Mouse (Mus musculus): Measurements from ENCODE around the gene Swi5. TPM values are rescaled to one million over a fixed set of nuclear protein-coding genes. Genes with fewer than 3 reads are reported as not detected.

Swi5 gene
- total and polyA plus RNA-seq, 3 experiments = 371 to 480 TPM; not detected in 1

DNA sequence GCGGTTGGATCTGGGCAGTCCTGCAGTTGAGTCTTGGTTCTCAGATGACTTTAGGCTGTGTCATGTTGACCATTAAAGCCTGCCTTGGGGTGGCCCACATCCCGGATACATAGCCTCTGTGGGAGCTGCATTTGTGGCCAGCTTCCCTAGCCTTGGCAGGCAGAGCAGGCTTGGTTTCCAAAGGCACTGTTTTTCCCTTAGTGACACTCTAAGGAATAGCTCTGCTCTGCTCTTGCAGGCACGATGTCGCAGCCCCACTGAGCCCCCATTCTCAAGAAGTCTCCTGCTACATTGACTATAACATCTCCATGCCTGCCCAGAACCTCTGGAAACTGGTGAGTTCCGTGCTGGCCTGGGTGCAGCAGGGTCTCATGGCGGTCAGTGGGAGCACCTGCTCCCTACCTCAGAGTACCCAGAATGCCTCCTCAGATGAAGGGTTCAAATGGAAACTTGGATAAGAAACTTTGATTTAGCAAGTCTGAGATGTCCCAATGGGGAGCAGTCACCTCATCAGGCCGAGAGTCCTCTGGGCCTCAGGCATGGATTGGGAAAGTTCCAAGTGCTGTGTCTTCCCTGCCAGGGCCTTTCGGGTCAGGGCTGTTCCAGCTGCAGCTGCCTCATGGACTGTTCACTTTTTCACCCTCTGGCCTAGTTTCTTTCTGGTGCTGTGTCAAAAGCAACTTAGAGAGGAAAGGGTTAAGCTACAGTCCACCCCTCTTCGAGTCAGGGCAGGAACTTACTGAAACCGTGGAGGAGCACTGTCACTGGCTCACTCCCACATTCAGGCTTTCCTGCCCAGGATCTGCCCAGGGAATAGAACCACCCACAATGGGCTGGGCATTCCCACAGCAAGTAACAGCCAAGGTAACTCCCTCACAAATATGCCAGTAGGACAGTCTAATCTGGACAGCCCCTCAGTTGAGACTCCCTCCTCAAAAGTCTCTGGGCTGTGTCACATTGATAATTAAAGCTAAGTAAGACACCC, 39.2 kb downstream of the Swi5 start:
- H3K9me3 ChIP-seq (replicated peaks; ENCODE audit: insufficient read depth, low read length) = no peaks in the 10 kb centered on the region
- H3K27ac ChIP-seq (ENCODE audit: control insufficient read depth, low read depth, low read length) = no peak overlapping the region
- H3K4me3 ChIP-seq (ENCODE audit: control insufficient read depth in 1 of 2, insufficient read depth in 1 of 2, low read depth in 2 of 2, low read length in 2 of 2) = no peak overlapping the region
- peaks cover 0 to 6% of the 10 kb centered on the region in 2 experiments; a peak in 2 of 4 replicates for H3K36me3 ChIP-seq (ENCODE audit: control insufficient read depth in 1 of 2, insufficient read depth in 2 of 2, low read length in 2 of 2)
- no peaks in the 10 kb centered on the region for H3K79me2 ChIP-seq (ENCODE audit: control insufficient read depth, insufficient read depth, low read length, poor library complexity)
- TF ChIP-seq ETS1 (IDR thresholded peaks at IDR 0.05; ENCODE audit: low read depth, low read length) = no peak
- no peak for TF ChIP-seq CHD2 (IDR thresholded peaks at IDR 0.05; ENCODE audit: low read length)
- TF ChIP-seq ELF1 (IDR thresholded peaks at IDR 0.05; ENCODE audit: low read depth, low read length) = no peak
- TF ChIP-seq GABPA (IDR thresholded peaks at IDR 0.05; ENCODE audit: low read depth, low read length) = no peak
- no peak for TF ChIP-seq GATA1 (IDR thresholded peaks at IDR 0.05; ENCODE audit: low read depth, low read length)
- TF ChIP-seq MYB (IDR thresholded peaks at IDR 0.05; ENCODE audit: low read depth, low read length) = no peak
- TF ChIP-seq RCOR1 (IDR thresholded peaks at IDR 0.05; ENCODE audit: low read depth, low read length) = no peak
- DNase-seq (ENCODE audit: low read depth, low spot score) = no peak
- H3K27me3 ChIP-seq (ENCODE audit: control insufficient read depth in 1 of 2, insufficient read depth in 2 of 2, low read length in 2 of 2) = no peaks in the 10 kb centered on the region
- H3K4me1 ChIP-seq (ENCODE audit: control insufficient read depth in 1 of 2, insufficient read depth in 2 of 2, low read length in 2 of 2) = no peaks in the 10 kb centered on the region; a peak in 1 of 4 replicates
- H3K9ac ChIP-seq (ENCODE audit: control insufficient read depth, low read depth, low read length, poor library complexity, severe bottlenecking) = no peak overlapping the region

DNA sequence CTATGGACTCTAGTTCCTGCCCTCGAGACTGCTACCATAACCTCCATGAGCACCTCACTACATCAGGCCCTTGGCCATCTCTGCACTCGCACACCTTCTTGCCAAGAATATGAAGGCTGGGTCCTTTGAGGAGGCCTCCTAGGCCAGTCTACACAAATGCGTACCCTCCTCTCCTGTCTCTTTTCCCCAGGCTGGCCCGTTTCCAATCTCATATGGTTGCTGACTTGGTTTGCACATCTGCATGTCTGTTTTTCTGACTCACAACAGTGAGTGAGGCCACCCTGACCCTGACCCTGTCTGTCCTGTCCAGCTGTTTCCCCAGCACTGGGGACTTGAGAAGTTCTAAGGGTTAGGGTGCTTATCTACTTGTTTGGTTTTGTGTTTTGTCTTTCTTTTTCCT, 41.1 kb downstream of the Swi5 start:
- DNase-seq (ENCODE audit: low read depth, low spot score) = no peak
- no peaks in the 10 kb centered on the region for H3K27me3 ChIP-seq (ENCODE audit: control insufficient read depth in 1 of 2, insufficient read depth in 2 of 2, low read length in 2 of 2)
- TF ChIP-seq CHD2 (IDR thresholded peaks at IDR 0.05; ENCODE audit: low read length) (no peak), MAZ (IDR thresholded peaks at IDR 0.05; ENCODE audit: low read depth, low read length) (no peak)
- no peaks in the 10 kb centered on the region; a peak in 1 of 4 replicates for H3K4me1 ChIP-seq (ENCODE audit: control insufficient read depth in 1 of 2, insufficient read depth in 2 of 2, low read length in 2 of 2)
- no peaks in the 10 kb centered on the region for H3K9me3 ChIP-seq (replicated peaks; ENCODE audit: insufficient read depth, low read length)
- H3K36me3 ChIP-seq (ENCODE audit: control insufficient read depth in 1 of 2, insufficient read depth in 2 of 2, low read length in 2 of 2) = peaks cover 0 to 8% of the 10 kb centered on the region in 2 experiments; a peak in 2 of 4 replicates
- H3K4me3 ChIP-seq (ENCODE audit: control insufficient read depth in 1 of 2, insufficient read depth in 1 of 2, low read depth in 2 of 2, low read length in 2 of 2) = no peak overlapping the region
- no peak overlapping the region for H3K27ac ChIP-seq (ENCODE audit: control insufficient read depth, low read depth, low read length)
- H3K9ac ChIP-seq (ENCODE audit: control insufficient read depth, low read depth, low read length, poor library complexity, severe bottlenecking) = no peak overlapping the region
- no peaks in the 10 kb centered on the region for H3K79me2 ChIP-seq (ENCODE audit: control insufficient read depth, insufficient read depth, low read length, poor library complexity)

DNA sequence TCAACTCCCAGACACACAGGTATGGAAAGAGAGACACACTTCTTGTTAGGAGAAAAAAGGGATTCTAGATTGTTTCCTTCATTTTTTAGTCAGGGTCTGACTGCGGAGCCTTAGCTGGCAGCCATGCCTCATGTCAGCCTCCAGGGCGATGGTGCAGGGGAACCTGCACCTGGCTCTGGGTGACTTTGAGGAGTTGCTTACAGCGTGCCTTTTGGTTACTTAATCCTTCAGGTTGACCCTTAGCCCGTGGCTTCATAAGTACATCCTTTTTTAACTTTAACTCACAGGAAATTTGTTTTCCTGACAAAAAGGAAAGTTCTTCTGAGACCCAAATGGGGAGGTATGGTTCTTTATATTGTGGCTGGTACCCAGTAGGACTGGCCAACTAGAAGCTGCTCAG, 44.9 kb downstream of the Swi5 start:
- TF ChIP-seq MAZ (IDR thresholded peaks at IDR 0.05; ENCODE audit: low read depth, low read length) = no peak
- TF ChIP-seq MEF2A (IDR thresholded peaks at IDR 0.05; ENCODE audit: extremely low read depth, insufficient replicate concordance, low read depth, low read length, poor library complexity, severe bottlenecking) = no peak
- TF ChIP-seq ELF1 (IDR thresholded peaks at IDR 0.05; ENCODE audit: low read depth, low read length) = no peak
- no peak for TF ChIP-seq MAX (IDR thresholded peaks at IDR 0.05; ENCODE audit: low read length)
- TF ChIP-seq TAL1 (IDR thresholded peaks at IDR 0.05; ENCODE audit: low read length) = no peak
- no peak for TF ChIP-seq POLR2AphosphoS2 (IDR thresholded peaks at IDR 0.05; ENCODE audit: low read length)
- TF ChIP-seq TBP (IDR thresholded peaks at IDR 0.05; ENCODE audit: low read depth, low read length) = no peak
- no peak for TF ChIP-seq MXI1 (IDR thresholded peaks at IDR 0.05; ENCODE audit: low read depth, low read length)
- no peak for TF ChIP-seq GATA1 (IDR thresholded peaks at IDR 0.05; ENCODE audit: low read depth, low read length)
- no peak for TF ChIP-seq ZC3H11A (IDR thresholded peaks at IDR 0.05; ENCODE audit: low read depth, low read length)
- TF ChIP-seq CTCF (IDR thresholded peaks at IDR 0.05 in 2 of 3, conservative IDR thresholded peaks at IDR 0.05 in 1 of 3; ENCODE audit: control insufficient read depth in 1 of 3, insufficient read depth in 1 of 3, low read depth in 2 of 3, low read length in 3 of 3, poor library complexity in 1 of 3, severe bottlenecking in 1 of 3) = no peak
- no peak for TF ChIP-seq KAT2A (conservative IDR thresholded peaks at IDR 0.05; ENCODE audit: low read depth, low read length)
- Histone ChIP-seq H3K79me2 (ENCODE audit: control insufficient read depth, insufficient read depth, low read length, poor library complexity) (no peaks in the 10 kb centered on the region), H3K4me1 (ENCODE audit: control insufficient read depth in 1 of 2, insufficient read depth in 2 of 2, low read length in 2 of 2) (peaks cover 11 to 15% of the 10 kb centered on the region in 2 experiments), H3K27ac (ENCODE audit: control insufficient read depth, low read depth, low read length) (no peak overlapping the region), H3K27me3 (ENCODE audit: control insufficient read depth in 1 of 2, insufficient read depth in 2 of 2, low read length in 2 of 2) (no peaks in the 10 kb centered on the region), H3K9me3 (replicated peaks; ENCODE audit: insufficient read depth, low read length) (no peaks in the 10 kb centered on the region), H3K4me3 (ENCODE audit: control insufficient read depth in 1 of 2, insufficient read depth in 1 of 2, low read depth in 2 of 2, low read length in 2 of 2) (no peak overlapping the region), H3K36me3 (ENCODE audit: control insufficient read depth in 1 of 2, insufficient read depth in 2 of 2, low read length in 2 of 2) (peaks cover 8 to 17% of the 10 kb centered on the region in 2 experiments), H3K9ac (ENCODE audit: control insufficient read depth, low read depth, low read length, poor library complexity, severe bottlenecking) (no peak overlapping the region)
- no peak for DNase-seq (ENCODE audit: low read depth, low spot score)
